Mouse (Mus musculus): ENCODE measurements at regions not wholly inside any gene's neighbourhood (a gene's known extent, or its start where the extent isn't known, plus 50 kb on each side); places are given as distances from the start of the nearest gene placed in this dataset.

- DNase-seq (ENCODE audit: low spot score in 2 of 2), result no peak
These were observed 197.5 kb downstream of the Icos start for GRCm38 (mm10) chr1:61175239-61175638.

GRCm38 (mm10) chr1:61179461-61179860 lies 201.7 kb downstream of the Icos start:
- no peak for DNase-seq (ENCODE audit: low spot score in 2 of 2)

GRCm38 (mm10) chr1:61181099-61181821 lies 203.5 kb downstream of the Icos start:
- DNase-seq (ENCODE audit: low spot score in 2 of 2), result peak; percentile 92 to 93

- no peak for DNase-seq (ENCODE audit: low spot score in 2 of 2)
These were observed 209.8 kb downstream of the Icos start for GRCm38 (mm10) chr1:61187381-61188100.

- DNase-seq (ENCODE audit: low spot score in 2 of 2), result no peak
These were observed 213.2 kb downstream of the Icos start for GRCm38 (mm10) chr1:61190921-61191320.

- DNase-seq (ENCODE audit: low spot score in 2 of 2), result no peak
These were observed 220.9 kb downstream of the Icos start for GRCm38 (mm10) chr1:61198549-61199062.

GRCm38 (mm10) chr1:61201006-61201405 lies 223.3 kb downstream of the Icos start:
- DNase-seq (ENCODE audit: low spot score in 2 of 2), result no peak

- no peak for DNase-seq (ENCODE audit: low spot score in 2 of 2)
These were observed 224.4 kb downstream of the Icos start for GRCm38 (mm10) chr1:61202079-61202478.

- DNase-seq (ENCODE audit: low spot score in 2 of 2), result no peak
These were observed 225.4 kb downstream of the Icos start for GRCm38 (mm10) chr1:61203170-61203569.

GRCm38 (mm10) chr1:61203612-61204011 lies 225.9 kb downstream of the Icos start:
- DNase-seq (ENCODE audit: low spot score in 2 of 2), result no peak

GRCm38 (mm10) chr1:61205137-61205536 lies 227.4 kb downstream of the Icos start:
- no peak for DNase-seq (ENCODE audit: low spot score in 2 of 2)

GRCm38 (mm10) chr1:61206861-61207380 lies 229.2 kb downstream of the Icos start:
- DNase-seq (ENCODE audit: low spot score in 2 of 2), result no peak

GRCm38 (mm10) chr1:61208386-61208785 lies 230.7 kb downstream of the Icos start:
- no peak for DNase-seq (ENCODE audit: low spot score in 2 of 2)

GRCm38 (mm10) chr1:61221131-61221530 lies 243.4 kb downstream of the Icos start:
- no peak for DNase-seq (ENCODE audit: low spot score in 2 of 2)

- DNase-seq (ENCODE audit: low spot score in 2 of 2), result no peak
These were observed 251.2 kb downstream of the Icos start for GRCm38 (mm10) chr1:61228942-61229341.

GRCm38 (mm10) chr1:61233001-61233400 lies 255.3 kb downstream of the Icos start:
- no peak for DNase-seq (ENCODE audit: low spot score in 2 of 2)

GRCm38 (mm10) chr1:61233476-61234297 lies 256.0 kb downstream of the Icos start:
- no peak for DNase-seq (ENCODE audit: low spot score in 2 of 2)

- DNase-seq (ENCODE audit: low spot score in 2 of 2), result no peak
These were observed 256.6 kb downstream of the Icos start for GRCm38 (mm10) chr1:61234298-61234682.

- no peak for DNase-seq (ENCODE audit: low spot score in 2 of 2)
These were observed 258.8 kb downstream of the Icos start for GRCm38 (mm10) chr1:61236511-61236910.

- no peak for DNase-seq (ENCODE audit: low spot score in 2 of 2)
These were observed 260.9 kb downstream of the Icos start for GRCm38 (mm10) chr1:61238668-61239067.

GRCm38 (mm10) chr1:61257561-61257960 lies 279.8 kb downstream of the Icos start:
- no peak for DNase-seq (ENCODE audit: low spot score in 2 of 2)

- no peak for DNase-seq (ENCODE audit: low spot score in 2 of 2)
These were observed 285.7 kb downstream of the Icos start for GRCm38 (mm10) chr1:61263466-61263865.
